Mouse (Mus musculus) spleen, adult 12 weeks (tissue): ENCODE data around the gene Phactr2.
A peak's percentile ranks its signal among the peaks of the same experiment; 100 is the strongest.
"Not testable (repeated sequence)": the region's sequence is repeated elsewhere in the genome, so short reads cannot be mapped to it uniquely, and the experiment has no call there.

Experiments
- DNase-seq: peaks from one replicate; pipeline ENCODE4 v3.0.0; 2022; ENCODE audit warnings: low spot score

The Phactr2 gene

GRCm38 (mm10) chr10:13212326-13212725 is 261.9 kb downstream of the Phactr2 start:
- no peak for DNase-seq

- no peak for DNase-seq
Observed at GRCm38 (mm10) chr10:13209930-13210637, 264.1 kb downstream of the Phactr2 start.

GRCm38 (mm10) chr10:13209506-13209905 is 264.7 kb downstream of the Phactr2 start:
- DNase-seq = no peak

- DNase-seq = no peak
Observed at GRCm38 (mm10) chr10:13209061-13209460, 265.2 kb downstream of the Phactr2 start.

- no peak for DNase-seq
Observed at GRCm38 (mm10) chr10:13201741-13202293, 272.4 kb downstream of the Phactr2 start.

- DNase-seq = no peak
Observed at GRCm38 (mm10) chr10:13200862-13201261, 273.4 kb downstream of the Phactr2 start.

GRCm38 (mm10) chr10:13199234-13199633 is 275.0 kb downstream of the Phactr2 start:
- DNase-seq = no peak

- no peak for DNase-seq
Observed at GRCm38 (mm10) chr10:13196872-13197507, 277.2 kb downstream of the Phactr2 start.

GRCm38 (mm10) chr10:13193496-13193895 is 280.7 kb downstream of the Phactr2 start:
- DNase-seq = not testable (repeated sequence)

GRCm38 (mm10) chr10:13192731-13193351 is 281.4 kb downstream of the Phactr2 start, which contains the start of gene Ltv1:
Ltv1 (minus strand) TSS chr10:13193168.
- peak; percentile 86 for DNase-seq

GRCm38 (mm10) chr10:13189881-13190280 is 284.3 kb downstream of the Phactr2 start:
- no peak for DNase-seq

GRCm38 (mm10) chr10:13186754-13187153 is 287.5 kb downstream of the Phactr2 start:
- DNase-seq = no peak

GRCm38 (mm10) chr10:13184170-13184766 is 289.9 kb downstream of the Phactr2 start:
- no peak for DNase-seq

- no peak for DNase-seq
Observed at GRCm38 (mm10) chr10:13180211-13180610, 294.0 kb downstream of the Phactr2 start.

GRCm38 (mm10) chr10:13177973-13178624 is 296.1 kb downstream of the Phactr2 start, which contains the start of gene Zc2hc1b:
Zc2hc1b (minus strand) TSS chr10:13178023.
- no peak for DNase-seq

GRCm38 (mm10) chr10:13175866-13176265 is 298.3 kb downstream of the Phactr2 start:
- no peak for DNase-seq

- DNase-seq = no peak
Observed at GRCm38 (mm10) chr10:13172798-13173221, 301.4 kb downstream of the Phactr2 start.

GRCm38 (mm10) chr10:13171461-13171860 is 302.8 kb downstream of the Phactr2 start:
- DNase-seq = no peak

- no peak for DNase-seq
Observed at GRCm38 (mm10) chr10:13170739-13171448, 303.3 kb downstream of the Phactr2 start.

- no peak for DNase-seq
Observed at GRCm38 (mm10) chr10:13168461-13168860, 305.8 kb downstream of the Phactr2 start.

GRCm38 (mm10) chr10:13162031-13162430 is 312.2 kb downstream of the Phactr2 start:
- no peak for DNase-seq
